9 mouse cellular contexts compared by ENCODE assay signal in genomic region chr3:146343649-146344401, GRCm38 (mm10).
A peak's percentile ranks its signal among the peaks of the same experiment; 100 is the strongest.
DNase-seq lines count a peak whose midpoint lies in the region; ATAC-seq and TF ChIP-seq lines count a peak whose summit lies in the region.
"Had no signal": no experiment of that assay in that cellular context is flagged by ENCODE, and none has a peak within 500 bp of the region (broad histone marks: within the 10 kb centered on the region; RNA-seq: fewer than 3 reads in every experiment).

No protein-coding gene starts in this region.

- DNase-seq in heart, adult 11 months = peak; percentile 45
- DNase-seq in MEL (ENCODE audit: low read depth, low spot score) = peak; percentile 71
- peak; percentile 42 to 58 for DNase-seq in cerebellum, adult 2 months
- peak; percentile 72 to 85 for DNase-seq in frontal cortex, adult 2 months (ENCODE audit: extremely low spot score in 1 of 2, low spot score in 1 of 2)
- DNase-seq in kidney, postnatal 14 days = peak; percentile 73
- peak; percentile 69 for DNase-seq in liver, postnatal 0 days
- DNase-seq in right cerebral cortex, postnatal 10 days (ENCODE audit: low spot score in 2 of 2) = peak; percentile 80

- no peak overlapping the region for H3K9ac ChIP-seq in heart, embryonic 11.5 days (ENCODE audit: low read depth, low read length)
- no peak overlapping the region for H3K9ac ChIP-seq in MEL (ENCODE audit: control insufficient read depth, low read depth, low read length, poor library complexity, severe bottlenecking)
- H3K9ac ChIP-seq in liver, postnatal 0 days (replicated peaks) = no peak overlapping the region
- H3K9ac ChIP-seq: limb, embryonic 15.5 days had no signal

- no peak; the same call in 1 of the 2 replicates for ATAC-seq in heart, embryonic 11.5 days (replicated peaks; ENCODE audit: insufficient number of reproducible peaks, low FRiP score, low TSS enrichment)
- 0 out of 2 replicates have a peak, but pooled peaks have one; percentile 38 for ATAC-seq in liver, postnatal 0 days

- TF ChIP-seq EP300 in MEL (IDR thresholded peaks at IDR 0.05; ENCODE audit: low read depth in 1 of 2, low read length in 2 of 2) = no peak
- TF ChIP-seq EP300 in liver, postnatal 0 days (IDR thresholded peaks at IDR 0.05; ENCODE audit: low read depth) = no peak

- no peaks in the 10 kb centered on the region for H3K4me1 ChIP-seq in heart, embryonic 11.5 days (ENCODE audit: control insufficient read depth, insufficient read depth, low read length)
- no peaks in the 10 kb centered on the region for H3K4me1 ChIP-seq in MEL (ENCODE audit: control insufficient read depth in 1 of 2, insufficient read depth in 2 of 2, low read length in 2 of 2)
- no peaks in the 10 kb centered on the region for H3K4me1 ChIP-seq in cerebellum, adult 2 months (ENCODE audit: control insufficient read depth, insufficient read depth, low read length)
- H3K4me1 ChIP-seq in liver, postnatal 0 days (ENCODE audit: insufficient read depth) = peaks cover under 1% of the 10 kb centered on the region; the same call in 1 of the 2 replicates

- H3K27me3 ChIP-seq in heart, embryonic 11.5 days (ENCODE audit: control insufficient read depth, insufficient read depth, low read length) = no peaks in the 10 kb centered on the region
- H3K27me3 ChIP-seq in MEL (ENCODE audit: control insufficient read depth in 1 of 2, insufficient read depth in 2 of 2, low read length in 2 of 2) = peaks cover 0 to 5% of the 10 kb centered on the region in 2 experiments; a peak in 3 of 4 replicates
- no peaks in the 10 kb centered on the region for H3K27me3 ChIP-seq in cerebellum, adult 2 months (ENCODE audit: control insufficient read depth, insufficient read depth, low read length)
- H3K27me3 ChIP-seq in liver, postnatal 0 days (ENCODE audit: insufficient read depth, low read length) = no peaks in the 10 kb centered on the region
- H3K27me3 ChIP-seq: limb, embryonic 15.5 days had no signal

- peak; percentile 62 to 84 (median 77) for TF ChIP-seq CTCF in MEL (IDR thresholded peaks at IDR 0.05 in 2 of 3, conservative IDR thresholded peaks at IDR 0.05 in 1 of 3; ENCODE audit: control insufficient read depth in 1 of 3, insufficient read depth in 1 of 3, low read depth in 2 of 3, low read length in 3 of 3, poor library complexity in 1 of 3, severe bottlenecking in 1 of 3)
- TF ChIP-seq CTCF in cerebellum, adult 2 months (IDR thresholded peaks at IDR 0.05; ENCODE audit: borderline replicate concordance, insufficient read depth, low read depth, low read length) = peak; percentile 64; the same call in 1 of the 2 replicates
- TF ChIP-seq CTCF in liver, postnatal 0 days (IDR thresholded peaks at IDR 0.05; ENCODE audit: low read depth) = peak; percentile 78

- no peak for TF ChIP-seq POLR2A in MEL (IDR thresholded peaks at IDR 0.05; ENCODE audit: control insufficient read depth in 1 of 2, insufficient read depth in 1 of 2, low read depth in 1 of 2, low read length in 2 of 2, poor library complexity in 1 of 2)
- no peak for TF ChIP-seq POLR2A in cerebellum, adult 2 months (IDR thresholded peaks at IDR 0.05; ENCODE audit: borderline replicate concordance, insufficient read depth, low read length)

- 54% methylated on average over 9 of the region's 9 CpGs for WGBS in heart, embryonic 11.5 days (ENCODE audit: insufficient replicate concordance)
- 66% methylated on average over 9 of the region's 9 CpGs for WGBS in cerebellum, adult 2 months
- WGBS in liver, postnatal 0 days (ENCODE audit: insufficient replicate concordance) = 58% methylated on average over 9 of the region's 9 CpGs

- H3K79me2 ChIP-seq in MEL (ENCODE audit: control insufficient read depth, insufficient read depth, low read length, poor library complexity) = no peaks in the 10 kb centered on the region

- no peak overlapping the region for H3K4me3 ChIP-seq in heart, embryonic 11.5 days (ENCODE audit: low read depth, low read length)
- H3K4me3 ChIP-seq in MEL (ENCODE audit: control insufficient read depth in 1 of 2, insufficient read depth in 1 of 2, low read depth in 2 of 2, low read length in 2 of 2) = no peak overlapping the region
- H3K4me3 ChIP-seq in cerebellum, adult 2 months (replicated peaks; ENCODE audit: insufficient read depth, low read depth, low read length) = no peak overlapping the region
- H3K4me3 ChIP-seq in liver, postnatal 0 days (ENCODE audit: low read depth, low read length) = no peak overlapping the region
- H3K4me3 ChIP-seq: limb, embryonic 15.5 days had no signal

- no peaks in the 10 kb centered on the region for H3K9me3 ChIP-seq in heart, embryonic 11.5 days (replicated peaks; ENCODE audit: control insufficient read depth, low read length)
- no peaks in the 10 kb centered on the region for H3K9me3 ChIP-seq in MEL (replicated peaks; ENCODE audit: insufficient read depth, low read length)
- H3K9me3 ChIP-seq in liver, postnatal 0 days (ENCODE audit: low read length) = no peaks in the 10 kb centered on the region
- H3K9me3 ChIP-seq: limb, embryonic 15.5 days had no signal

- H3K4me2 ChIP-seq in heart, embryonic 11.5 days = no peak overlapping the region
- no peak overlapping the region for H3K4me2 ChIP-seq in liver, postnatal 0 days (ENCODE audit: low read depth, low read length)
- H3K4me2 ChIP-seq: limb, embryonic 15.5 days had no signal

- no peaks in the 10 kb centered on the region for H3K36me3 ChIP-seq in heart, embryonic 11.5 days (ENCODE audit: control insufficient read depth, insufficient read depth, low read length)
- no peaks in the 10 kb centered on the region for H3K36me3 ChIP-seq in MEL (ENCODE audit: control insufficient read depth in 1 of 2, insufficient read depth in 2 of 2, low read length in 2 of 2)
- no peaks in the 10 kb centered on the region for H3K36me3 ChIP-seq in liver, postnatal 0 days (replicated peaks; ENCODE audit: insufficient read depth, low read length)
- H3K36me3 ChIP-seq: limb, embryonic 15.5 days had no signal

- H3K27ac ChIP-seq in heart, embryonic 11.5 days (ENCODE audit: low read depth, low read length) = no peak overlapping the region
- H3K27ac ChIP-seq in MEL (ENCODE audit: control insufficient read depth, low read depth, low read length) = no peak overlapping the region
- no peak overlapping the region for H3K27ac ChIP-seq in cerebellum, adult 2 months (ENCODE audit: insufficient read depth, low read length)
- no peak overlapping the region for H3K27ac ChIP-seq in liver, postnatal 0 days (ENCODE audit: low read depth)
- H3K27ac ChIP-seq: limb, embryonic 15.5 days had no signal

- TF ChIP-seq RAD21 in MEL (IDR thresholded peaks at IDR 0.05; ENCODE audit: low read depth, low read length) = peak; percentile 55

TF ChIP-seq in MEL, 35 proteins besides CTCF, POLR2A, EP300 and RAD21:
- TF ChIP-seq ZKSCAN1 (IDR thresholded peaks at IDR 0.05; ENCODE audit: low read depth, low read length) = no peak
- no peak for TF ChIP-seq MXI1 (IDR thresholded peaks at IDR 0.05; ENCODE audit: low read depth, low read length)
- TF ChIP-seq GATA1 (IDR thresholded peaks at IDR 0.05; ENCODE audit: low read depth, low read length) = no peak
- TF ChIP-seq MAFK (IDR thresholded peaks at IDR 0.05; ENCODE audit: borderline replicate concordance, low read depth, low read length) = no peak
- TF ChIP-seq GABPA (IDR thresholded peaks at IDR 0.05; ENCODE audit: low read depth, low read length) = no peak
- peak; percentile 32; the same call in 1 of the 2 replicates for TF ChIP-seq ZC3H11A (IDR thresholded peaks at IDR 0.05; ENCODE audit: low read depth, low read length)
- no peak for TF ChIP-seq KAT2A (conservative IDR thresholded peaks at IDR 0.05; ENCODE audit: low read depth, low read length)
- peak; percentile 72 for TF ChIP-seq SMC3 (IDR thresholded peaks at IDR 0.05; ENCODE audit: low read depth, low read length)
